Mouse (Mus musculus): ENCODE results near the gene Wwox. TPM values are rescaled to one million over a fixed set of nuclear protein-coding genes. Genes with fewer than 3 reads are reported as not detected.

The Wwox gene
- polyA plus RNA-seq, 1 experiment from 2014 or later = 14.0 TPM

DNA sequence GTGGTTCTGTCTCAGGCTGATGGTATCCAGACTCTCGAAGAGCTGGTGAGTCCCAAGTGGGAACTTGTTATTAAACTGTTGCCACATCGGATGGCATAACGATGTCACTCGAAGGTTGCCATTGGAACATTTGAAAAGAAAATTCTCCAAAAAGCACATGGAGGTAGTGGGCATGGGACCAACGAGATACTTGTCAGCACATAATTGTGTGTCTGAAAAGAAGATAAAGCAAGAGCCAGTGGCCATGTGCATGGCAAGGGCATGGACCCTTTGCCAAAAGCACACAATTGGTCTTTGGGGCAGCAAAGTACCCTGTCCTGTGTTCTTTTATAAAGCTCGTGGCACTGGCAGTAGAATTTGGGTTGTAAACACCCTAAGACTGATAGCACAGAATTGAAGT, 909.2 kb downstream of the Wwox start:
- DNase-seq (ENCODE audit: low spot score) = no peak
- WGBS = 65% methylated on average over 6 of the region's 6 CpGs
- H3K4me1 ChIP-seq (replicated peaks; ENCODE audit: control insufficient read depth, insufficient read depth, low read length) = no peaks in the 10 kb centered on the region
- ATAC-seq (replicated peaks; ENCODE audit: low FRiP score, low TSS enrichment, low read depth) = no peak
- no peak overlapping the region for H3K4me3 ChIP-seq (ENCODE audit: low read depth, low read length)
- no peaks in the 10 kb centered on the region for H3K9me3 ChIP-seq (ENCODE audit: control insufficient read depth, low read length)
- no peak overlapping the region for H3K4me2 ChIP-seq (ENCODE audit: low read length)
- H3K27me3 ChIP-seq (replicated peaks; ENCODE audit: control insufficient read depth, insufficient read depth, low read length) = no peaks in the 10 kb centered on the region
- H3K27ac ChIP-seq (ENCODE audit: low read depth) = no peak overlapping the region
- H3K9ac ChIP-seq (ENCODE audit: low read length) = no peak overlapping the region
- H3K36me3 ChIP-seq (ENCODE audit: control insufficient read depth, insufficient read depth, low read length) = no peaks in the 10 kb centered on the region

- H3K9ac ChIP-seq (ENCODE audit: low read length) = no peak overlapping the region
- no peaks in the 10 kb centered on the region for H3K9me3 ChIP-seq (ENCODE audit: control insufficient read depth, low read length)
- H3K4me3 ChIP-seq (ENCODE audit: low read depth, low read length) = no peak overlapping the region
- DNase-seq (ENCODE audit: low spot score) = no peak
- H3K4me1 ChIP-seq (replicated peaks; ENCODE audit: control insufficient read depth, insufficient read depth, low read length) = no peaks in the 10 kb centered on the region
- H3K4me2 ChIP-seq (ENCODE audit: low read length) = no peak overlapping the region
- no peak for ATAC-seq (replicated peaks; ENCODE audit: low FRiP score, low TSS enrichment, low read depth)
- no peaks in the 10 kb centered on the region for H3K36me3 ChIP-seq (ENCODE audit: control insufficient read depth, insufficient read depth, low read length)
- H3K27ac ChIP-seq (ENCODE audit: low read depth) = no peak overlapping the region
- H3K27me3 ChIP-seq (replicated peaks; ENCODE audit: control insufficient read depth, insufficient read depth, low read length) = no peaks in the 10 kb centered on the region
- WGBS = 78% methylated on average over 6 of the region's 6 CpGs
Measured at GRCm38 (mm10) chr8:115350707-115351106, 911.3 kb downstream of the Wwox start.

GRCm38 (mm10) chr8:115357663-115358335, 918.3 kb downstream of the Wwox start:
- no peak for DNase-seq (ENCODE audit: low spot score)
- no peak for ATAC-seq (replicated peaks; ENCODE audit: low FRiP score, low TSS enrichment, low read depth)
- H3K4me3 ChIP-seq (ENCODE audit: low read depth, low read length) = no peak overlapping the region
- no peak overlapping the region for H3K9ac ChIP-seq (ENCODE audit: low read length)
- no peaks in the 10 kb centered on the region for H3K9me3 ChIP-seq (ENCODE audit: control insufficient read depth, low read length)
- no peak overlapping the region for H3K4me2 ChIP-seq (ENCODE audit: low read length)
- H3K27me3 ChIP-seq (replicated peaks; ENCODE audit: control insufficient read depth, insufficient read depth, low read length) = no peaks in the 10 kb centered on the region
- H3K27ac ChIP-seq (ENCODE audit: low read depth) = no peak overlapping the region
- H3K4me1 ChIP-seq (replicated peaks; ENCODE audit: control insufficient read depth, insufficient read depth, low read length) = peaks cover 6% of the 10 kb centered on the region; the same call in 1 of the 2 replicates
- no peaks in the 10 kb centered on the region for H3K36me3 ChIP-seq (ENCODE audit: control insufficient read depth, insufficient read depth, low read length)
- 59% methylated on average over 16 of the region's 16 CpGs for WGBS

- 91% methylated on average over 11 of the region's 11 CpGs for WGBS
- DNase-seq (ENCODE audit: low spot score) = no peak
- Histone ChIP-seq H3K4me1 (replicated peaks; ENCODE audit: control insufficient read depth, insufficient read depth, low read length) (peaks cover 6% of the 10 kb centered on the region; the same call in 1 of the 2 replicates), H3K27ac (ENCODE audit: low read depth) (no peak overlapping the region), H3K9me3 (ENCODE audit: control insufficient read depth, low read length) (no peaks in the 10 kb centered on the region), H3K36me3 (ENCODE audit: control insufficient read depth, insufficient read depth, low read length) (no peaks in the 10 kb centered on the region), H3K27me3 (replicated peaks; ENCODE audit: control insufficient read depth, insufficient read depth, low read length) (no peaks in the 10 kb centered on the region), H3K4me3 (ENCODE audit: low read depth, low read length) (no peak overlapping the region), H3K4me2 (ENCODE audit: low read length) (no peak overlapping the region), H3K9ac (ENCODE audit: low read length) (no peak overlapping the region)
- ATAC-seq (replicated peaks; ENCODE audit: low FRiP score, low TSS enrichment, low read depth) = no peak
Measured at GRCm38 (mm10) chr8:115358481-115358880, 919.0 kb downstream of the Wwox start.

DNA sequence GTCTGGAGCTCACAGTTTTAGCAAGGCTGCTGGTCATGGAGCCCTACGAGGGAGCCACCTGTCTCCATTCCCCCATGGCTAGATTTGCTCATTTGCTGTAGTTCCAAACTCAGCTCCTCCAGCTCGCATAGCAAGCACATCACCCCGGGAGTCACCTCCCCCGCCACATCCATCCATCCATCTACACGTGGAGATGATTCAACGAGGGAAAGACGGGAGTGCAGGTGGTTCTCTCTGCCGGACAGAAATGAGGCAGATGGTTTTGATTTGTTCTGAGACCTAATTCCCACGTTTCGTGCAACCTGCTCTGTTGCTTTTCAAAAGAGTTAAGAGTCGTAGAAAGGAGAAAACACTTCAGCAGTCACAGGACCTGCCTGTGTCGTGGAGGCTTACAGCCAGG, 920.2 kb downstream of the Wwox start:
- H3K9me3 ChIP-seq (ENCODE audit: control insufficient read depth, low read length) = no peaks in the 10 kb centered on the region
- H3K4me2 ChIP-seq (ENCODE audit: low read length) = no peak overlapping the region
- H3K27ac ChIP-seq (ENCODE audit: low read depth) = no peak overlapping the region
- 47% methylated on average over 12 of the region's 12 CpGs for WGBS
- H3K36me3 ChIP-seq (ENCODE audit: control insufficient read depth, insufficient read depth, low read length) = no peaks in the 10 kb centered on the region
- H3K27me3 ChIP-seq (replicated peaks; ENCODE audit: control insufficient read depth, insufficient read depth, low read length) = no peaks in the 10 kb centered on the region
- no peak overlapping the region for H3K4me3 ChIP-seq (ENCODE audit: low read depth, low read length)
- no peak overlapping the region for H3K9ac ChIP-seq (ENCODE audit: low read length)
- peaks cover 6% of the 10 kb centered on the region; the same call in 1 of the 2 replicates for H3K4me1 ChIP-seq (replicated peaks; ENCODE audit: control insufficient read depth, insufficient read depth, low read length)
- ATAC-seq (replicated peaks; ENCODE audit: low FRiP score, low TSS enrichment, low read depth) = no peak
- no peak for DNase-seq (ENCODE audit: low spot score)

DNA sequence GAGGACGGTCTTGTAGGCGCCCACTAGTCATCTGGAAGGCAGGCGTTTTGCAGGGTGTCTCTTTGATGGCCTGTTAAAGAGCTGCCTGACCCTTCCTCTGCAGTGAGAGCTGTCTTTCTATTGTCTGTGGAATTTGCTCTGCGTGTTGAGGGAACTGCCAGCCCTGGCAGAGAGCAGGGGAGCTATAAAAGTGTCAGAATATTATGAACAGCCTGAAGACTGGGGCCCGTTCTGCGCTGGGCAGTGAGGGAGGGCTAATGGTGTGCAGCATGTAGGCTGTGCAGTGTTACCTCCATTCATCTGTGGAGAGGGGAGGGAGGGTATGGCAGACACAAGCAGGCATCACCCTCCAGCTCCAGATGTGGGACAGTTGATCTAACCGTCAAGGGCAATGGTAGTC, 923.1 kb downstream of the Wwox start:
- Histone ChIP-seq H3K27me3 (replicated peaks; ENCODE audit: control insufficient read depth, insufficient read depth, low read length) (no peaks in the 10 kb centered on the region), H3K9ac (ENCODE audit: low read length) (no peak overlapping the region), H3K27ac (ENCODE audit: low read depth) (no peak overlapping the region), H3K4me2 (ENCODE audit: low read length) (no peak overlapping the region), H3K4me3 (ENCODE audit: low read depth, low read length) (no peak overlapping the region), H3K36me3 (ENCODE audit: control insufficient read depth, insufficient read depth, low read length) (no peaks in the 10 kb centered on the region), H3K9me3 (ENCODE audit: control insufficient read depth, low read length) (no peaks in the 10 kb centered on the region), H3K4me1 (replicated peaks; ENCODE audit: control insufficient read depth, insufficient read depth, low read length) (peaks cover 6% of the 10 kb centered on the region; the same call in 1 of the 2 replicates)
- ATAC-seq (replicated peaks; ENCODE audit: low FRiP score, low TSS enrichment, low read depth) (peak; percentile 60; the same call in 1 of the 2 replicates), DNase-seq (ENCODE audit: low spot score) (peak; percentile 67)
- 18% methylated on average over 7 of the region's 7 CpGs for WGBS

DNA sequence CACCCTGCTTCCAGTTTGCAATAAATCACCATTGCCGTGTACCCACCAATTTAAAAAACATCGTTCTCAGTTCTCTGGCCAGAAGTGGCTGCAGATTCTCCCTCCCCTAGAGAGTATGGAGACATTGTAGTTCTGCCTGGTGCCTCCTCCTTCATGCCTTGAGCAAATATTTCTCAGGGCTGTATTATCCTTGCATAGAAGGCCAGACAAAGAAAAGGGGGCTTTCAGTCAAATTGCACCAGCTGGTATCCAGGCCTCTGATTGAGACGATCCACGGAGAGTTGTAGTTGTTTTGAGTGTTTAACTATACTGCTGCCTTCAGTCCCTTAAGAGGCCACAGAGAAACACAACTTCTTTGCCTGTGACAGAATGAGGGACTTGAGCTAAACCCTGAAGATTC, 935.5 kb downstream of the Wwox start:
- Histone ChIP-seq H3K4me2 (ENCODE audit: low read length) (no peak overlapping the region), H3K9me3 (ENCODE audit: control insufficient read depth, low read length) (no peaks in the 10 kb centered on the region), H3K36me3 (ENCODE audit: control insufficient read depth, insufficient read depth, low read length) (no peaks in the 10 kb centered on the region), H3K4me3 (ENCODE audit: low read depth, low read length) (no peak overlapping the region), H3K27me3 (replicated peaks; ENCODE audit: control insufficient read depth, insufficient read depth, low read length) (no peaks in the 10 kb centered on the region), H3K4me1 (replicated peaks; ENCODE audit: control insufficient read depth, insufficient read depth, low read length) (peaks cover 19% of the 10 kb centered on the region), H3K9ac (ENCODE audit: low read length) (no peak overlapping the region), H3K27ac (ENCODE audit: low read depth) (peak overlapping the region; percentile 12; the same call in 1 of the 2 replicates)
- WGBS = 12% methylated on average over 4 of the region's 4 CpGs
- DNase-seq (ENCODE audit: low spot score) (peak; percentile 55), ATAC-seq (replicated peaks; ENCODE audit: low FRiP score, low TSS enrichment, low read depth) (no peak)

GRCm38 (mm10) chr8:115375361-115376047, 936.0 kb downstream of the Wwox start:
- DNase-seq (ENCODE audit: low spot score) (no peak), ATAC-seq (replicated peaks; ENCODE audit: low FRiP score, low TSS enrichment, low read depth) (no peak)
- Histone ChIP-seq H3K4me3 (ENCODE audit: low read depth, low read length) (no peak overlapping the region), H3K4me1 (replicated peaks; ENCODE audit: control insufficient read depth, insufficient read depth, low read length) (peaks cover 19% of the 10 kb centered on the region), H3K27me3 (replicated peaks; ENCODE audit: control insufficient read depth, insufficient read depth, low read length) (no peaks in the 10 kb centered on the region), H3K9me3 (ENCODE audit: control insufficient read depth, low read length) (no peaks in the 10 kb centered on the region), H3K9ac (ENCODE audit: low read length) (no peak overlapping the region), H3K27ac (ENCODE audit: low read depth) (peak overlapping the region; percentile 12; the same call in 1 of the 2 replicates), H3K36me3 (ENCODE audit: control insufficient read depth, insufficient read depth, low read length) (no peaks in the 10 kb centered on the region), H3K4me2 (ENCODE audit: low read length) (no peak overlapping the region)
- 50% methylated on average over 8 of the region's 8 CpGs for WGBS
